Mouse (Mus musculus) mammary gland, adult 2 months (tissue): ENCODE results near the gene Gtf2ird2. TPM values are rescaled to one million over a fixed set of nuclear protein-coding genes. Genes with fewer than 3 reads are reported as not detected.

ENCODE experiments used
- polyA plus RNA-seq: library from polyadenylated mRNA; depleted of rRNA; stranded (reverse); fragments of >200 nt; gene quantifications from 2 replicates; pipeline ENCODE4 v1.2.3, GENCODE M21; 2012; ENCODE audit warnings: low replicate concordance; rRNA removed

Gtf2ird2 gene
- 5.4 and 6.4 TPM in 2 replicates for polyA plus RNA-seq

GRCm38 (mm10) chr5:134183880-134184808 lies at the start of gene Gtf2ird2:
Gene Gtf2ird2, plus strand, starts transcription at chr5:134184019.

GRCm38 (mm10) chr5:134176169-134176881 lies 7.5 kb upstream of the Gtf2ird2 start, which contains the start of gene Rcc1l:
Gene Rcc1l, minus strand, starts transcription at chr5:134176774.

GRCm38 (mm10) chr5:134229391-134229790 lies 45.6 kb downstream of the Gtf2ird2 start, which contains the start of gene Ncf1:
Gene Ncf1, minus strand, starts transcription at chr5:134229625.

Other genes starting within 250 kb of the Gtf2ird2 start
- gene Castor2, start 84.3 kb upstream of the Gtf2ird2 start, polyA plus RNA-seq = 11.8 and 13.6 TPM in 2 replicates
- 13.0 and 15.8 TPM in 2 replicates for gene Rcc1l, start 7.2 kb upstream of the Gtf2ird2 start, polyA plus RNA-seq
- gene Ncf1, start 45.6 kb downstream of the Gtf2ird2 start, polyA plus RNA-seq = 28.3 and 74.1 TPM in 2 replicates
- 59.4 and 75.3 TPM in 2 replicates for gene Gtf2i, start 130.7 kb downstream of the Gtf2ird2 start, polyA plus RNA-seq